Mouse (Mus musculus): ENCODE results near the gene Sec24d.

GRCm38 (mm10) chr3:123322147-123322546, 54.9 kb downstream of the Sec24d start:
- TF ChIP-seq CTCF (conservative IDR thresholded peaks at IDR 0.05; ENCODE audit: insufficient read depth, insufficient read length, low read depth, low read length) (no peak), POLR2A (IDR thresholded peaks at IDR 0.05; ENCODE audit: low read depth, low read length) (no peak)

Data from kidney, adult 2 months (tissue).